Mouse (Mus musculus) ES-E14 (cell line): ENCODE data around the gene Pih1d3. TPM values are rescaled to one million over a fixed set of nuclear protein-coding genes. Genes with fewer than 3 reads are reported as not detected.

ENCODE experiments used
- DNase-seq: peaks from one replicate; pipeline ENCODE4 v3.0.0-alpha.2; 2013; ENCODE audit warnings: low read depth, low spot score
- H3K27ac ChIP-seq: 2 replicates; pipeline ENCODE4 v1.5.1; 2012; ENCODE audit warnings: low read depth, mild to moderate bottlenecking, low read length, moderate library complexity, mixed read lengths; ENCODE audit not compliant: poor library complexity, insufficient read depth, severe bottlenecking
- H3K36me3 ChIP-seq: 2 replicates; pipeline ENCODE4 v1.6.1; 2012; ENCODE audit warnings: mild to moderate bottlenecking, low read length, moderate library complexity, mixed read lengths; ENCODE audit not compliant: control insufficient read depth, poor library complexity, insufficient read depth, severe bottlenecking
- H3K4me1 ChIP-seq, 2 experiments: fragments of 150-350 bp in 1 of 2; sonication (generic) in 1 of 2; 2 replicates each; pipeline ENCODE4 v1.6.1; 2012; ENCODE audit warnings: low read length in 2 of 2, mild to moderate bottlenecking in 1 of 2, mixed read lengths in 1 of 2; ENCODE audit not compliant: control insufficient read depth in 2 of 2, insufficient read depth in 2 of 2, poor library complexity in 1 of 2
- H3K4me3 ChIP-seq, 2 experiments: fragments of 150-350 bp in 1 of 2; sonication (generic) in 1 of 2; 2 replicates each; pipeline ENCODE4 v1.5.1; 2012; ENCODE audit warnings: low read length in 2 of 2, low read depth in 1 of 2, mild to moderate bottlenecking in 1 of 2, mixed read lengths in 1 of 2; ENCODE audit not compliant: insufficient read depth in 1 of 2, poor library complexity in 1 of 2, severe bottlenecking in 1 of 2
- H3K9ac ChIP-seq: 2 replicates; pipeline ENCODE4 v1.6.1; 2012; ENCODE audit warnings: low read depth, mild to moderate bottlenecking, low read length, mixed read lengths; ENCODE audit not compliant: poor library complexity, insufficient read depth, severe bottlenecking
- H3K9me3 ChIP-seq: fragments of 150-350 bp; sonication (generic); 2 replicates; pipeline ENCODE4 v1.6.1; 2012; ENCODE audit warnings: low read depth, mild to moderate bottlenecking, low read length; ENCODE audit not compliant: control insufficient read depth, insufficient read depth
- CHD2 ChIP-seq: IDR thresholded peaks from 2 replicates; pipeline ENCODE4 v1.6.1; 2014; ENCODE audit warnings: mild to moderate bottlenecking, low read depth, low read length, inconsistent platforms
- HCFC1 ChIP-seq: IDR thresholded peaks from 2 replicates; pipeline ENCODE4 v1.6.1; 2012; ENCODE audit warnings: low read length, inconsistent platforms, borderline replicate concordance; ENCODE audit not compliant: insufficient read depth
- MAFK ChIP-seq: IDR thresholded peaks from 2 replicates; pipeline ENCODE4 v1.6.1; 2014; ENCODE audit warnings: mild to moderate bottlenecking, low read depth, low read length, inconsistent platforms; ENCODE audit not compliant: insufficient read depth
- ZC3H11A ChIP-seq: IDR thresholded peaks from 2 replicates; pipeline ENCODE4 v1.6.1; 2012; ENCODE audit warnings: low read depth, mild to moderate bottlenecking, inconsistent platforms, low read length, borderline replicate concordance
- ZNF384 ChIP-seq: IDR thresholded peaks from 2 replicates; pipeline ENCODE4 v1.6.1; 2012; ENCODE audit warnings: low read depth, low read length, inconsistent platforms
- in situ Hi-C, 2 experiments: fragments of 600-800 bp; cut with MboI; formaldehyde crosslinking; loops; one replicate each; pipeline ENCODE4 v1.15.1; 2025; ENCODE audit warnings: low sequenced_read_pairs in 2 of 2, inconsistent platforms in 1 of 2; ENCODE audit not compliant: unreplicated experiment in 2 of 2
- total RNA-seq: library from RNA; depleted of rRNA; stranded (reverse); fragments of 300-350 nt; gene quantifications from 2 replicates; pipeline ENCODE4 v1.2.3, GENCODE M21; 2012

The Pih1d3 gene
- total RNA-seq, 1 experiment: not detected

GRCm38 (mm10) chr1:31190237-31190866 is 32.3 kb upstream of the Pih1d3 start:
- DNase-seq: no peak
- no peak overlapping the region for H3K9ac ChIP-seq
- no peaks in the 10 kb centered on the region for H3K4me1 ChIP-seq
- H3K36me3 ChIP-seq: no peaks in the 10 kb centered on the region
- no peak for TF ChIP-seq CHD2
- no peak overlapping the region for H3K27ac ChIP-seq
- no peaks in the 10 kb centered on the region for H3K9me3 ChIP-seq
- in situ Hi-C loops: no loop called here
- H3K4me3 ChIP-seq: no peak overlapping the region

GRCm38 (mm10) chr1:31195633-31196032 is 27.0 kb upstream of the Pih1d3 start:
- Histone ChIP-seq H3K9me3 (no peaks in the 10 kb centered on the region), H3K36me3 (no peaks in the 10 kb centered on the region), H3K4me1 (no peaks in the 10 kb centered on the region), H3K27ac (no peak overlapping the region), H3K4me3 (no peak overlapping the region), H3K9ac (no peak overlapping the region)
- in situ Hi-C loops: no loop called here
- no peak for DNase-seq
- TF ChIP-seq MAFK (peak; percentile 76), ZNF384 (no peak), CHD2 (no peak)

- no peak for DNase-seq
- Histone ChIP-seq H3K36me3 (no peaks in the 10 kb centered on the region), H3K4me1 (no peaks in the 10 kb centered on the region), H3K9me3 (no peaks in the 10 kb centered on the region), H3K4me3 (no peak overlapping the region), H3K9ac (no peak overlapping the region), H3K27ac (no peak overlapping the region)
- in situ Hi-C loops: no loop called here
- TF ChIP-seq HCFC1 (no peak), MAFK (no peak), ZNF384 (no peak), ZC3H11A (no peak), CHD2 (no peak)
These were observed 25.7 kb upstream of the Pih1d3 start for GRCm38 (mm10) chr1:31196959-31197358.

GRCm38 (mm10) chr1:31203771-31204170 is 18.9 kb upstream of the Pih1d3 start:
- Histone ChIP-seq H3K36me3 (no peaks in the 10 kb centered on the region), H3K27ac (no peak overlapping the region), H3K4me3 (no peak overlapping the region), H3K4me1 (no peaks in the 10 kb centered on the region), H3K9ac (no peak overlapping the region), H3K9me3 (no peaks in the 10 kb centered on the region)
- no peak for DNase-seq
- in situ Hi-C loops: no loop called here
- TF ChIP-seq ZNF384 (no peak), HCFC1 (no peak), MAFK (no peak), CHD2 (no peak), ZC3H11A (no peak)

- Histone ChIP-seq H3K9me3 (no peaks in the 10 kb centered on the region), H3K4me1 (no peaks in the 10 kb centered on the region), H3K27ac (no peak overlapping the region), H3K9ac (no peak overlapping the region), H3K36me3 (no peaks in the 10 kb centered on the region), H3K4me3 (no peak overlapping the region)
- in situ Hi-C loops: loop anchor here in 1 of 2 experiments (5.0 kb wide), 1 partner anchor 132 kb away; no protein-coding TSS in a partner anchor
- no peak for TF ChIP-seq ZC3H11A
- no peak for TF ChIP-seq HCFC1
- no peak for TF ChIP-seq MAFK
- TF ChIP-seq ZNF384: no peak
- TF ChIP-seq CHD2: no peak
- DNase-seq: no peak
These were observed 17.3 kb upstream of the Pih1d3 start for GRCm38 (mm10) chr1:31205346-31205745.
